Mouse (Mus musculus): Measurements from ENCODE around the gene Jchain.

DNA sequence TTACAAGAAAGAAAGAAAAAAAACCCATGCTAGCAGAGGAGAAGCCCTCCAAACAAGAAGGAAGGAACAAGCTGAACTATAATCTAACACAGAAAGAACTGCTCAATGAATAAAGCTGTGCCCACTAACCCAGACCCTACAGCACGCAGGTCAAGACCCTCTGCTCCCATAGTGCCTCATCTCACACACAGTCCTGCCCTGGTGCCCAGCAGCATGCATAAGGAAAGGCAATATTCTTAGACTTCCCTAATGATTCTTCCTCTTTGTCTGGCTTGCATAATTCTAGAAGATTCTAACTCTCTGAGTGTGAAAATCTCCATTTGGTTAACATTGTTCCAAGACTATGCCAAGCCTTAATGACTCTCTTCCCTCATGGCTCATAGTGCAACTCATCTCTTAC lies 18.7 kb downstream of the Jchain start:
- TF ChIP-seq CTCF (IDR thresholded peaks at IDR 0.05; ENCODE audit: low read depth) (no peak), EP300 (optimal IDR thresholded peaks at IDR 0.05) (no peak)

Measured in stomach, postnatal 0 days (tissue).